Mouse (Mus musculus): ENCODE data around the gene Evi5.
A peak's percentile ranks its signal among the peaks of the same experiment; 100 is the strongest.

Gene Evi5

DNA sequence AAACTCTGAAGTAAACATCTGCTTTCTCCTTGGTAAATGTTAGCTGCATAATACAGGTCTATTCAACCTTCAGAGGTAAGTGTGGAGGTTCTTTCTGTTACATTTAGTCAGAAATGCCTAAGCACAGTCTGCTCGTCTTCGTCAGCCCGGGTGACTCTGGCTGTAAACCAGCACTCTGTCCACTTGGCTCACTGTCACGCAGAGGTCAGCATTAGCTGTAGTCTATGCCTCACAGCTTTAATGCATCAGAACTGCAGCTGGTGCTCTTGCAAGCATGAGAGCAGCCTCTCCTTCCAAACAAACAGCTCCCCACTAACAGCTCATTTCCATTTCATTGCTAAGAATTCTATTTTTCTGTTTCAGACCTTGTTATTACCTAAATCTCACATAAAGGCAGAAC lies 67.4 kb downstream of the Evi5 start:
- no peak for DNase-seq (ENCODE audit: low spot score in 2 of 2)

DNA sequence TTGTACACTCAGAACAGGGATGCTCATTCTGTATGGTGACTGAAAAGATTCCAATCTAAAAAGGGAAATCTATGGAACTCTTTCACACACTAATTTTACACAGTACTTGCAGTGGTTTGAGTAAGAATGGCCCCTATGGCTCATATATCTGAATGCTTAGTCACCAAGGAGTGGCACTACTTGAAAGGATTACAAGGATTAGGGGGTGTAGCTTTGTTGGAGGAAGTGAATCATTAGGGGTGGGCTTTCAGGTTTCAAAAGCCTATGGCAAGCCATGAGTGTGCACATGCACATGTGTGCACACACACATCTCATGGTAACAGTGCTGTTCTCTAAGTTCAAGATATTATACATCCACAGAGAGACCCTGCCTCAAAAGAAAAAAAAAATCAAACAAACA lies 72.3 kb downstream of the Evi5 start:
- no peak for DNase-seq (ENCODE audit: low spot score in 2 of 2)

DNA sequence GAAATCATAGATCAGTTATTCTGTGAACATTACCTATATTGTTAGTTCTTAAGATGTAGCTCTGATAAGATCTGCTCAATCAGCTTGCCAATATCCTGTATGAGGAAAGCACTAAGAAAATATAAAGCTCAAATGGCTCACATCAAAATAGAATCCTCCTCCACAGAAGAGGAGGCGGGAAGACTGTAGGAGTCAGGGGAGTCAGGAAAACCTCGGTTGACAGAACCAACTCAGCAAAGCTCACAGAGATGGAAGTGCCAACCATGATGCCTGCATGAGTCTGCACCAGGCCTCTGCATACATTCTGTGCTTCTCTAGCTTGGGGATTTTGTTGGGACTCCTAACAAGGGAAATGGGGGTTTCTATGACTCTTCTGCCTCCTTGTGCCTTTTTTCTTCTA lies 73.7 kb downstream of the Evi5 start:
- DNase-seq (ENCODE audit: low spot score in 2 of 2), result peak in 1 of 2 experiments; percentile 8

GRCm38 (mm10) chr5:107798290-107798689 lies 76.6 kb downstream of the Evi5 start:
- no peak for DNase-seq (ENCODE audit: low spot score in 2 of 2)

DNA sequence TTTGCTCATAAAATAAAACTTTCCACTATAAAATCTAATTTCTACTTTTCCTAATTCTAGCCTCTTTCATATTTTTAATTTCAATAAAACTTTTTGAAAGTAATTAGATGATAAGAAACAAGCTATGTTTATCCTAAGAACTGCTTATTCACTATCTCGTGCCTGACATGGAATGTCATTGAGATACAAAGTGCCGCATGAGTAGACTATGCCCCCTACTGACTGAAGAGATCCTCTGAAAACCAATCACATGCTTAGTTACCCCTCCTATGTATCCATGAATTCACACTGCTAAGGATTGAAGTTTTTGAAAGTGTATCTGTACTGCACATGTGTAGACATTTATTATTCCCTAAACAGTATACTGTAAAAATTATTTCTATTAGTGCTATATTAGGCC lies 81.0 kb downstream of the Evi5 start:
- DNase-seq (ENCODE audit: low spot score in 2 of 2), result no peak

GRCm38 (mm10) chr5:107793258-107793657 lies 81.6 kb downstream of the Evi5 start:
- DNase-seq (ENCODE audit: low spot score in 2 of 2), result no peak

DNA sequence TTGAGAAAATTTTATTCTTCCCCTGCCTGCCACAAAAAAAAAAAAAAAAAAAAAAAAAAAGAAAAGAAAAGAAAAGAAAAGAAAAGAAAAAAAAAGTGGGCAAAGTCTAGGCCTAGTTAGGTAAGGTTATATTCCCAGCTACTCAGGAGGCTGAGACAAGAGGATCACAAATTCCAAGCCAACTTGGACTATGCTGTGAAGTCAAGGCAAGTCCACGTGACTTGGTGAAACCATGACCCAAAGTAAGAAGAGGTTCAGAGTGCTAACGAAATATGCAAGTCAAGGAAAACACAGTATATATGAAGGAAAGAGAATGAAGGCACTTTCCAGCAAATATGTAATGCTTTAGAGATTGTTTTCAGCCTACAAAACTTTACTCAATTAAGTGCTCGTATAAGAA lies 82.4 kb downstream of the Evi5 start:
- DNase-seq (ENCODE audit: low spot score in 2 of 2), result no peak

DNA sequence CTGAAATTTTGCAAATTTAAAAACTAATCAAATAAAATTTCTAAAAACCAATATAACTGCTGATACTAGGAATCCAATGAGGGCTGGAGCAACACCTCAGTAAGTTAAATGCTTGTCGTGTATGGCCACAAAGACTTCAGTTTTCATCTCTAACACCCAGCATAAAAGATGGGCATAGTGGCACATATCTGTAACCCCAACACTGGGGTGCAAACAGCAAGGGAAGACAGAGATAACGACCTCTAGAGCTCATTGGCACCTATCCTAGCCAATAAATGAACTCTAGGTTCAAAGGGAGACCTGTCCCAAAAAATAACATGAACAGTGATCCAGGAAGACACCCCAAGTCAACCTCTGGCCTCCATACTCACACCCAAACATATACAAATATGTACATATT lies 82.9 kb downstream of the Evi5 start:
- DNase-seq (ENCODE audit: low spot score in 2 of 2), result no peak

DNA sequence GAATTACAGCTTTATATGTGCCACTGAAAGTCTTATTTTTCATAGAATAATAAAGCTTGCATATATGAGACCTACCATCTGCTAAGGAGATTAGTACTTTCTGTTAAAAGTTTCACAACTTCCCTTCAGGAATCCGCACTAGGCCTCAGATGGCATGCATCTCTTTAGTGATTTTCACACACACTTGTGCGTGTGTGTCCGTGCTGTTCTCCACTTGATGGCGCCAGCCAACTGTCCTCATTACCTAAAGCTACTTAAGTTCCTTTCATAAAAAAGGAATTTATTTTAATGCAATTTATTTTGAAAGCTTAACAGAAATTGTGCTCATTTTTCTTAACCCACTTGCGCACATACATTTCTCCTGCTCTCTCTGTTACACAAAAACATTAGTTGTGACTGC lies 85.4 kb downstream of the Evi5 start:
- peak in 1 of 2 experiments; percentile 22 for DNase-seq (ENCODE audit: low spot score in 2 of 2)

DNA sequence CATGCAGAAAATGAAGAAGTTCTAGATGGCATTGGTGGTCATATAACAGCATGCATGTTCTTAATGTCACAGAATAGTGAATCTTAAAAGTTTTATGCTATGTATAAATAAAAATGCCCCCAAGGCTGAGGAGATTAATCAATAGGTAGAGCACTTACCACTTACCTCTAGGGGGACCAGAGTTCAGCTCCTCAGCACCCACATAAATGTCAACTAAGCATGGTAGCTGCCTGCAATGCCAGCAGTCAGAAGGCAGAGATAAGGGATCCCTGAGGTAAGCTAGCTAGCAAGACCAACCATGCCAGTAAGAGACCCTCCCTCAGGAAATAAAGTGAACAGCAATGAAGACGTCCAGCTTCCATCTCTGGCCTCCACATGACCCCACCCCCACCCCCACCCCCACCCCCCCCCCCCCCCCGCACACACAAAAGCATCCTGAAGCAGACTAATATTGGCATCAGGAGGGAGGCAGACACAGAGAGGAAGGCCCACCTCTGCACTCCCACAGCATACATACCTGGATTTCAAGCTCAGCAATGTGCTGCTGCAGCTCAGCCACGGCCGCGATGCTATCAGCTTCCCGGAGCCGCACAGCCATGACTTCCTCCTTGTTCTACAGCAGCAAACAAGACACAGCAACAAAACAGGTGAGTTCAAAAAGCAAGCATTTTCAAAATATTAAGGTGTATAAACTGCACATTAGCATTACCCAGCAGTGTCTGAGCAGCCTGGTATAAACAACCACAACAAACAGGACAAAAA lies 87.0 kb downstream of the Evi5 start:
- no peak for DNase-seq (ENCODE audit: low spot score in 2 of 2)

DNA sequence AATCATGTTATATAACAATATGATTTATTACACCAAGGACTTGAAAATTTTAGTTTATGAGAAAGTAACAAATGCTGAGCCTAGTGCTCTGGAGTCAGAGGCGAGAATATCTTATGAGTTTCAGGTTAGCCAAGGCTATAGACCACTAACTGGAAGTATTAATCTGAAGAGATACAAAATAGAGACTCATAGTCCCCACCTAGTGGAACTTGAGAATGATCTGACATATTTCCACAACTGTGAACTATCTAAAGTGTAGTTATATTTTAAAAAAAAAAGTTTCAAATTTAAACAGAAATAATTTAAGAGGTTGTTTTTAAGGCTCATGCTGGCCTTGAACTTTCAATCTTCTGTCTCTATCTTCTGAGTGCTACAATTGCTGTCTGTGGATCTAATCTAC lies 92.5 kb downstream of the Evi5 start:
- no peak for DNase-seq (ENCODE audit: low spot score in 2 of 2)

- no peak for DNase-seq (ENCODE audit: low spot score in 2 of 2)
These were observed 96.1 kb downstream of the Evi5 start for GRCm38 (mm10) chr5:107778763-107779162.

- DNase-seq (ENCODE audit: low spot score in 2 of 2), result no peak
These were observed 97.4 kb downstream of the Evi5 start for GRCm38 (mm10) chr5:107777545-107777830.

- no peak for DNase-seq (ENCODE audit: low spot score in 2 of 2)
These were observed 97.9 kb downstream of the Evi5 start for GRCm38 (mm10) chr5:107776777-107777544.

DNA sequence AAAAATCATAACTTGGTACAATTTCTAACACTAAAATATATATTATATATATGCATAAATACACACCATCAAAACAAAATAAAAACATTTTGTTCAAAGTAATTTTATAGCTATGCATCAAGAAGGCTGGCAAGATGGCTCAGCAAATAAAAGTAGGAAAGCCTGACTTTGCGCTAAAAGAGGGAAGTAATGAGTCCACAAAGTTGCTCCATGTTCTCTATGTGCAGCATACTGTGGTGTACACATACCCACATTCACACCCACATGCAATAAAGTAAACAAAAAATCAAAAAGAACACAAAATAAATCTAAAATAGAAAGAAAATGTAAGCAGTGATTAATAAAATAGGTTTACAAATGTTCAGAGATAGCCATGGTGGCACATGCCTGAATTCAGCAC lies 99.0 kb downstream of the Evi5 start:
- DNase-seq (ENCODE audit: low spot score in 2 of 2), result no peak

DNA sequence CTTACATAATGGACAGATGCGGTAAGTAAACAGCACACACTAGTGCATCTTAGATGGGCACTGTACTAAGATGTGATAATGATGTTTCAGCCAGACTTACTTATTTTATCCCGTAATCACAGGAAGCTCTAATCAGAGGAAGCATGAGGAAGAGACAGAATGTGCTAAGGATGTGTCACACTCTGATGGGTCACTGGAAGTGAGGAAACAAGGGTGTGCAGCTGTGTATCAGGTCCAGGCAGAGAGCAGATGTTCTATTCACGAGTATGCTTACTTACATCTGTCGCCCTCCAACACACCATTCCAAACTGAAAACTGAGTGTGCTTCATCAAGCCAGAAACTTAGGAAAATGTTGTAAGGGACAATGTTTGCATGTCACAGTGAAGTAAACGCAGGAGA lies 102.9 kb downstream of the Evi5 start:
- DNase-seq (ENCODE audit: low spot score in 2 of 2), result peak in 1 of 2 experiments; percentile 2

DNA sequence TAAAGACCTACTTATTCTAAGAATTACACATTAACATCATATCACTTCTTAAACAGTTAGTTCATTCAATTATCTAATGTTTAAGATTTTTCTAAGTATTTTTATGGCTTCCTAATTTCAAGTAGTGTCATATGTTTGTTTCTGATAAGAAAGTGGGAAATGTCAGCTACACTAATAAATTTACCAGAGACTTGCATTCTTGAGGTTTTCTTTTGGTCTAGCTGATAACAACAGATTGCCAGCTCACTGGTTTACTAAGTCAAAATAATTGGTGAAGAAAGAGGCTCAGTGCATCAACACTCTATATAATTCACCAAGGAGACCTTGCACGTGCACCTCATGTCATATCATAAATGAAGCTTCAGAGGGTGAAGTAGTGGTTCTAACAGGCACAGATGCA lies 106.7 kb downstream of the Evi5 start:
- DNase-seq (ENCODE audit: low spot score in 2 of 2), result no peak

DNA sequence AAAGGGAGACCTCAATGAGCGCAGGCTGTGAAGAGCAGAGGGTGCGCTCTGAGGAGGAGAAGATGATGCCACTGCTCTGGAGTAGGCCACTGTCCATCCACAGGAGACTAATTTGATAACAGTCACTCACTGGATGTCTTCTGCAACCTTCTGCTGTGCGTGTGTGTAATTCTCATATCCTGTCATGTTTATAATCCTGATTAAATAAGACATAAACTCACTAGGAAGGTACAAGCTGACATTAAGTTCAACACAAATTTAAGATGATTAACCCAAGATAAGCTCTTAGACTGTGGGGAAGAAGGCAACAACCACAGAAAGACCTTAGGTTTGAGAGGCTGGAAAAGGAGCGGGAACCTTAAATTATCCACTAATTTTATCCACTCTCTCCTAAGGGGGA lies 109.0 kb downstream of the Evi5 start:
- no peak for DNase-seq (ENCODE audit: low spot score in 2 of 2)

GRCm38 (mm10) chr5:107764486-107764885 lies 110.4 kb downstream of the Evi5 start:
- DNase-seq (ENCODE audit: low spot score in 2 of 2), result no peak

DNA sequence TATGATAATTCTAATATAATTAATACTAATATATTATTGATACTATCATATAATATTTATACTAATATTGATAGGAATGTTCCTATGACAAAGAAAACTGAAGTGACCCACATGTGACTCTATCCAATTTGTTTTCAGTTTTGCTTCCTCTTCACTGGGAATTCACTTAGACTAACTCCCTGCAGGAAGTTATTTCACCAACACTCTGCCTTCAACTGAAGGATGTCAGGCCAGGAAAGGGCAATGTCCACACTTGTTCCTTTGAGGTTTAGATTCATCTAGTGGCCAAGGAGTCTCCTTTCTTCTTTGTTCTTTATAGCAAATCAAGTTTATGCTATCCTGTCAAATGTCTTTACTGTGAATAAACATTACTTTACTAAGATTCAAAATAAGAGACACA lies 111.2 kb downstream of the Evi5 start:
- DNase-seq (ENCODE audit: low spot score in 2 of 2), result no peak

DNA sequence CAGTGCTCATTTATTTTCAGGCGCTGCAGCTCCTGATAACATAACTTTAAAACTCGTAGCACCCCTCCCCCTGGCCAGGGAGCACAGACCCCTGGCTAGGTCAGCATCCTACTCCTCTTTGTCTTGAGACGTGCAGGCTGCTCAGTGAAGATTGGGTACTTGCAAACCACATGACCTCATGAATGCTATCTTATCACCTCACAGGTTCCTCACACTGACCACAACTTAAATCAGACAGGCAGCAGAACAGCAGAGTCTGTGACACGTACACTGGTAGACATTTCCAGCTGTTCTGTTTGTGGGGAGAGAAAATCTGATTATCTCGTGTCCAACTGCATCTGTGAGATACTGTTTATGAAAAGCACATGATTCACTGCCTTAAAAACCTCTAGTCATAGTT lies 115.8 kb downstream of the Evi5 start:
- no peak for DNase-seq (ENCODE audit: low spot score in 2 of 2)

- no peak for DNase-seq (ENCODE audit: low spot score in 2 of 2)
These were observed 118.8 kb downstream of the Evi5 start for GRCm38 (mm10) chr5:107756072-107756471.

- DNase-seq (ENCODE audit: low spot score in 2 of 2), result no peak
These were observed 120.2 kb downstream of the Evi5 start for GRCm38 (mm10) chr5:107754740-107755139.

- DNase-seq (ENCODE audit: low spot score in 2 of 2), result no peak
These were observed 121.3 kb downstream of the Evi5 start for GRCm38 (mm10) chr5:107753656-107754055.

Data from frontal cortex, postnatal 36 days (tissue).